Mouse (Mus musculus) olfactory bulb, adult 2 months (tissue): ENCODE results near the gene Fndc3b. TPM values are rescaled to one million over a fixed set of nuclear protein-coding genes. Genes with fewer than 3 reads are reported as not detected.

Source experiments
- H3K27ac ChIP-seq: fragments of 200-500 bp; 2 replicates; pipeline ENCODE4 v1.5.1; 2012; ENCODE audit warnings: low read depth, low read length; ENCODE audit not compliant: insufficient read depth
- H3K4me1 ChIP-seq: fragments of 200-500 bp; 2 replicates; pipeline ENCODE4 v1.6.1; 2012; ENCODE audit warnings: low read length; ENCODE audit not compliant: control insufficient read depth, insufficient read depth
- H3K4me3 ChIP-seq: fragments of 200-500 bp; 2 replicates; pipeline ENCODE4 v1.5.1; 2012; ENCODE audit warnings: mild to moderate bottlenecking, low read depth, low read length, moderate library complexity; ENCODE audit not compliant: insufficient read depth
- CTCF ChIP-seq: fragments of 200-500 bp; IDR thresholded peaks from 2 replicates; pipeline ENCODE4 v1.5.1; 2012; ENCODE audit warnings: low read depth, mild to moderate bottlenecking, low read length, moderate library complexity; ENCODE audit not compliant: insufficient read depth
- POLR2A ChIP-seq: fragments of 200-500 bp; IDR thresholded peaks from 2 replicates; pipeline ENCODE4 v1.6.1; 2012; ENCODE audit warnings: mild to moderate bottlenecking, low read depth, low read length, moderate library complexity; ENCODE audit not compliant: insufficient read depth
- WGBS: fragments of 180-500 bp; shearing (Covaris S2); methylation state at CpG from one replicate; pipeline ENCODE4 v1.1.7; 2018; 5-methylcytosine and 5-hydroxymethylcytosine counted together
- polyA plus RNA-seq: library from polyadenylated mRNA; stranded (reverse); fragments of >200 nt; gene quantifications from 2 replicates; pipeline ENCODE4 v1.2.4, GENCODE M21; 2012; ENCODE audit warnings: low replicate concordance; ENCODE audit not compliant: missing spikeins, insufficient read depth, insufficient read length

The Fndc3b gene
- polyA plus RNA-seq, 1 experiment: not detected

DNA sequence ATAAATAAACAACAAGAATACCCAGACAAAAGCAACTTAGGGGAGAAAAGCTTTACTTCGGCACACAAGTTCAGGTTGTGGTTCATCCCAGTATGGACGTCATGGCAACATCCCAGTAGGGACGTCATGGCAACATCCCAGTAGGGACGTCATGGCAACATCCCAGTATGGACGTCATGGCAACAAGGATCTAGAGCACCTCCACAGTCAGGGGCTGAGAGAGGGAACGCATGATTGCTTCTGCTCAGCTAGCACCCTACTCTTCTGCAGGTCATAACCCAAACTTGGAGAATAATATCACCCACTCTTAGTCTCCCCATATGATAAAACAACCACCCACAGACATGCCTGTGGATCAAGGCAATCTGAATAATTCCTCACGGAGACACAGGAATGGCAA lies 29.0 kb upstream of the Fndc3b start:
- Histone ChIP-seq H3K27ac (no peak overlapping the region), H3K4me1 (peaks cover 5% of the 10 kb centered on the region), H3K4me3 (no peak overlapping the region)
- 51% methylated on average over 7 of the region's 7 CpGs for WGBS
- no peak for TF ChIP-seq CTCF
- no peak for TF ChIP-seq POLR2A

- WGBS: 22% methylated on average over 9 of the region's 9 CpGs
- Histone ChIP-seq H3K4me3 (no peak overlapping the region), H3K27ac (no peak overlapping the region), H3K4me1 (peaks cover 5% of the 10 kb centered on the region)
- TF ChIP-seq POLR2A (no peak), CTCF (no peak)
Measured at GRCm38 (mm10) chr3:27736180-27736579, 25.1 kb upstream of the Fndc3b start.

DNA sequence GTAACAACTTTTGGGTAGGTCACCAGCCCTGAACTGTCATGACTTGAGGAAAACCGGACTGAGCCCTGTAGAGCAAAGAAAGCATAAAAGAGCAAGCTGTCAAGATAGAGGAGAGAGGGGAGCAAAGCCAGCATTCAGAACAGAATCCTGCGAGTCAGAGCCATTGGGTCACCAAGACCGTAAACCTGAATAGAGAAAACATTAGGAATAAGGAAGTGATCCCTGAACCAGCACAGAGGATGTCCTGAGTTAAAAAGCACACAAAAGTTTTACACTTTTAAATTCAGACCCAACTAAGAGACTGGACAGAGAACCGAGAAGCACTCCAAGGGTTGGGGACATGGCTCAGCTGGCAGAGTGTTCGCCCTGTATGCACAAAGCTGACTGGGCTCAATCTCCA lies 24.0 kb upstream of the Fndc3b start:
- WGBS: 91% methylated on average over 5 of the region's 5 CpGs
- H3K27ac ChIP-seq: no peak overlapping the region
- peaks cover 5% of the 10 kb centered on the region for H3K4me1 ChIP-seq
- no peak for TF ChIP-seq CTCF
- TF ChIP-seq POLR2A: no peak
- no peak overlapping the region for H3K4me3 ChIP-seq

- H3K4me1 ChIP-seq: peaks cover 3% of the 10 kb centered on the region; the same call in 1 of the 2 replicates
Measured at GRCm38 (mm10) chr3:27728798-27729782, 18.0 kb upstream of the Fndc3b start.

DNA sequence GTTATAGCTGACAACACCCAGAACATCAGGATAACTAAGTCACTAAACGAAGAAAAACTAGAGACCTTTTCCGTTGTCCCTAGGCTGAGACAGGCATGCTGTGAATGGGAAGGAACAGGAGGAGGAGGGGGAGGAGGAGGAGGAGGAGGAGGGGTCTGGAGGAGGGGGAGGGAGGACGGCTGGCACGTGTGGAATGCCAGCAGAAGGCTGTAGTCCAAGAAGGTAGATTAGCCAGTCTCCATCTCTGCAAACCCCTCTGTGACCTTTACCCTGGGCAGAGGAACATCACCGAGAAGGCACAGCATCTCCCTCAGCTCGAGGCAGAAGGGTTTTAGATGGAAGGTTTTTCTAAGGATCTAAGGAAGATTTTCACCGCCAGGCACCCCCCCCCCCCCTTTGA lies 17.1 kb upstream of the Fndc3b start:
- 44% methylated on average over 7 of the region's 7 CpGs for WGBS
- H3K4me1 ChIP-seq: peaks cover 3% of the 10 kb centered on the region; the same call in 1 of the 2 replicates

More at GRCm38 (mm10) chr3:27728798-27729782, 18.0 kb upstream of the Fndc3b start:
- Histone ChIP-seq H3K27ac (no peak overlapping the region), H3K4me3 (no peak overlapping the region)
- 94% methylated on average over 8 of the region's 8 CpGs for WGBS
- TF ChIP-seq CTCF (no peak), POLR2A (no peak)

DNA sequence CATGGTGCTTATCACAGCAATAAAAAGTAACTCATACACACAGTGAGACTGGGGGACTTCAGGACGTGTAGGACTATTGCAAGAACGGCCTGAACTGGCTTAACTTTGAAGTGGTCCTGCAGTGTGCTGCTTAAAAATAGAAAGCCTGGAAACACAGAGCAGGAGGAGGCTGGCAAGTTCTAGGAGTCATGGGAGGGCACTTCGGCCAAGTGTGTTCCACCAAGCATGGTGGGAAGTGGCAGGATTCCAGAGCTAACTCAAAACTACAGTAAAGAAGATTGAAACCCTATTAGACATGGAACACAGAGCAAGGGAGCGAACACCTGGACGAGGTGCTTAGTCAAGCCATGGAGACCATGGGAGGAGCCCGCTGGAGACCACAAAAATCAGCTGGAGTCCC lies 14.6 kb upstream of the Fndc3b start:
- TF ChIP-seq POLR2A: no peak
- Histone ChIP-seq H3K4me1 (peaks cover 3% of the 10 kb centered on the region; the same call in 1 of the 2 replicates), H3K4me3 (no peak overlapping the region), H3K27ac (no peak overlapping the region)
- WGBS: 87% methylated on average over 6 of the region's 6 CpGs

More for the DNA sequence above, 17.1 kb upstream of the Fndc3b start:
- Histone ChIP-seq H3K4me3 (no peak overlapping the region), H3K27ac (no peak overlapping the region)
- TF ChIP-seq CTCF (no peak), POLR2A (no peak)

GRCm38 (mm10) chr3:27724208-27724607 lies 13.1 kb upstream of the Fndc3b start:
- WGBS: 22% methylated on average over 8 of the region's 8 CpGs
- no peak for TF ChIP-seq CTCF
- TF ChIP-seq POLR2A: no peak
- Histone ChIP-seq H3K4me1 (peaks cover 3% of the 10 kb centered on the region; the same call in 1 of the 2 replicates), H3K27ac (no peak overlapping the region), H3K4me3 (no peak overlapping the region)

- Histone ChIP-seq H3K4me3 (no peak overlapping the region), H3K27ac (no peak overlapping the region), H3K4me1 (no peaks in the 10 kb centered on the region)
- TF ChIP-seq POLR2A (no peak), CTCF (no peak)
- 93% methylated on average over 5 of the region's 5 CpGs for WGBS
Measured at GRCm38 (mm10) chr3:27718829-27719365, 7.8 kb upstream of the Fndc3b start.

DNA sequence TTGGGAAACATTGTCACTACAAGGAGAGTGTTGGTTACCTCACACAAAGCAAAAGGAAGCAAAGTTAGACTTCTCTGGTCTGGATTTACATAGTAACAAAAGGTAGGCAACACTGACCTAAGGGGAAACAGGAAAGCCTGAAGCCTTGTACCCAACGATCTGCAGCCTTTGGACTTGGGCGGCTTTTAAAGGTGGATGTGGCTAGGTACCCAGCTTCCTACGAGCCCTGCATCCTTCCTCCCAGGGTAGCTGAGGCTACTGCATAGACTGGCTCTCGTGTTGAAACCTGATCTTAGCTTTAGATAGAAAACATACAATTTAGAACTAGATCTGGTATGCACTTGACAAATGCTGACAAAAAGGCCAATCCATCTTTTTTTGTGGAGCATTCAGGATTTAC lies 2.9 kb upstream of the Fndc3b start:
- TF ChIP-seq POLR2A: no peak
- H3K4me3 ChIP-seq: no peak overlapping the region
- WGBS: 89% methylated on average over 4 of the region's 4 CpGs
- H3K4me1 ChIP-seq: peaks cover 3% of the 10 kb centered on the region; the same call in 1 of the 2 replicates
- no peak overlapping the region for H3K27ac ChIP-seq
